Comparison of ENCODE assay signal across 16 mouse cellular contexts in the genomic region with DNA sequence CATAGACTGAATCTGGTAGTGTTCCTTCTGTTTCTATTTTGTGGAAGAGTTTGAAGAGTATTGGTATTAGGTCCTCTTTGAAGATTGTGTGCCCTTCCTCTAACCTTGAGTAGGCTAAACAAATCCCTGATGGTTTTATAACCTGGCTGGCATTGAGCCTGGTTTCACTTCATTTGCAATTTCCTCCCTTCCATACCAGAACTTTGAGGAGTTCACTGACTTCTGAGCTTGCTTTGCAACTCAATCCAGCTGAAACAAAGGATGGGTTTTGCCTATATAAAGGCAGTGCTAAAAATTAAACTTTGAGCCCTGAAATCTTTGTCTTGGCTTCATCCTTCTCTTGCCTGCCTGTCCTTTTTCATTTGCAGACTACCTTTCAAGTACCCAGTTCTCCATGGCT.
"Had no signal": no experiment of that assay in that cellular context is flagged by ENCODE, and none has a peak within 500 bp of the region (broad histone marks: within the 10 kb centered on the region; RNA-seq: fewer than 3 reads in every experiment).

No protein-coding gene starts in this region.

- H3K4me3 ChIP-seq: neural tube, embryonic 13.5 days; neural tube, embryonic 15.5 days; stomach, embryonic 15.5 days had no signal

- H3K9ac ChIP-seq: neural tube, embryonic 13.5 days; neural tube, embryonic 15.5 days; stomach, embryonic 15.5 days had no signal

- H3K9me3 ChIP-seq: stomach, embryonic 15.5 days had no signal

- H3K36me3 ChIP-seq: neural tube, embryonic 13.5 days; neural tube, embryonic 15.5 days; stomach, embryonic 15.5 days had no signal

- H3K4me1 ChIP-seq: neural tube, embryonic 13.5 days; neural tube, embryonic 15.5 days; stomach, embryonic 15.5 days had no signal

- H3K27ac ChIP-seq: neural tube, embryonic 13.5 days; neural tube, embryonic 15.5 days; stomach, embryonic 15.5 days; stomach, postnatal 0 days had no signal

- DNase-seq: retina, postnatal 1 day; right cerebral cortex, adult 18-20 months; right cerebral cortex, postnatal 14 days; right cerebral cortex, postnatal 25 days; right cerebral cortex, postnatal 4 days; spleen, adult 18-20 months; thymus, adult 18-20 months; thymus, adult 2 months; thymus, postnatal 14 days; thymus, postnatal 25 days; thymus, postnatal 36 days; thymus, postnatal 4 days had no signal
